Mouse (Mus musculus) left cerebral cortex, adult 2 months (tissue): ENCODE measurements around the gene Fip1l1. TPM values are rescaled to one million over a fixed set of nuclear protein-coding genes. Genes with fewer than 3 reads are reported as not detected.

Experiments used
- DNase-seq, 2 experiments: peaks; one replicate each; pipeline ENCODE4 v3.0.0; 2021 to 2022; ENCODE audit warnings: low spot score in 2 of 2, mixed read lengths in 1 of 2; ENCODE audit errors: extremely low spot score in 1 of 2
- H3K27ac ChIP-seq: fragments of 200-600 bp; 2 replicates; pipeline ENCODE4 v1.8.1; 2022
- H3K4me3 ChIP-seq: fragments of 200-600 bp; 2 replicates; pipeline ENCODE4 v1.8.1; 2022
- CTCF ChIP-seq: fragments of 200-600 bp; IDR thresholded peaks from 2 replicates; pipeline ENCODE4 v1.8.1; 2022; ENCODE audit warnings: antibody characterized with exemption, mild to moderate bottlenecking, moderate library complexity
- intact Hi-C: fragments of 180-260 bp; cut with DNase I; formaldehyde crosslinking; loops from one replicate; pipeline ENCODE4 v1.15.1; 2025
- total RNA-seq, 2 experiments: library from RNA; stranded (reverse); gene quantifications; 2 replicates each; pipeline ENCODE4 v1.2.3; 2021

Gene Fip1l1
- total RNA-seq, 2 experiments from 2014 or later, result 62.6 to 64.3 TPM

- intact Hi-C loops, result no loop called here
Measured at GRCm38 (mm10) chr5:74589133-74589532, 53.9 kb downstream of the Fip1l1 start.

GRCm38 (mm10) chr5:74591413-74591812, 56.2 kb downstream of the Fip1l1 start:
- intact Hi-C loops, result no loop called here
- TF ChIP-seq CTCF, result no peak; the same call in 1 of the 2 replicates
- no peak for DNase-seq
- H3K27ac ChIP-seq, result no peak overlapping the region
- no peak overlapping the region for H3K4me3 ChIP-seq

More at GRCm38 (mm10) chr5:74589133-74589532, 53.9 kb downstream of the Fip1l1 start:
- Histone ChIP-seq H3K4me3 (no peak overlapping the region), H3K27ac (no peak overlapping the region)
- TF ChIP-seq CTCF, result no peak
- no peak for DNase-seq

GRCm38 (mm10) chr5:74593147-74593546, 57.9 kb downstream of the Fip1l1 start:
- Histone ChIP-seq H3K4me3 (no peak overlapping the region), H3K27ac (no peak overlapping the region)
- DNase-seq, result no peak
- TF ChIP-seq CTCF, result no peak
- intact Hi-C loops, result no loop called here

- TF ChIP-seq CTCF, result no peak
- intact Hi-C loops, result no loop called here
- Histone ChIP-seq H3K27ac (no peak overlapping the region), H3K4me3 (no peak overlapping the region)
- DNase-seq, result no peak
Measured at GRCm38 (mm10) chr5:74600010-74600409, 64.8 kb downstream of the Fip1l1 start.

GRCm38 (mm10) chr5:74601171-74601570, 65.9 kb downstream of the Fip1l1 start:
- intact Hi-C loops, result no loop called here
- DNase-seq, result no peak
- H3K4me3 ChIP-seq, result no peak overlapping the region
- no peak overlapping the region for H3K27ac ChIP-seq
- TF ChIP-seq CTCF, result no peak

- Histone ChIP-seq H3K4me3 (no peak overlapping the region), H3K27ac (no peak overlapping the region)
- no peak for DNase-seq
- intact Hi-C loops, result no loop called here
- no peak for TF ChIP-seq CTCF
Measured at GRCm38 (mm10) chr5:74601965-74602364, 66.7 kb downstream of the Fip1l1 start.

GRCm38 (mm10) chr5:74602371-74602770, 67.1 kb downstream of the Fip1l1 start:
- no peak for TF ChIP-seq CTCF
- intact Hi-C loops, result no loop called here
- no peak overlapping the region for H3K4me3 ChIP-seq
- H3K27ac ChIP-seq, result no peak overlapping the region
- DNase-seq, result no peak

- TF ChIP-seq CTCF, result no peak
Measured at GRCm38 (mm10) chr5:74603306-74603705, 68.1 kb downstream of the Fip1l1 start.

GRCm38 (mm10) chr5:74606213-74606612, 71.0 kb downstream of the Fip1l1 start:
- DNase-seq, result no peak

More at GRCm38 (mm10) chr5:74603306-74603705, 68.1 kb downstream of the Fip1l1 start:
- H3K4me3 ChIP-seq, result no peak overlapping the region
- H3K27ac ChIP-seq, result no peak overlapping the region
- intact Hi-C loops, result no loop called here
- DNase-seq, result no peak

GRCm38 (mm10) chr5:74610511-74610910, 75.3 kb downstream of the Fip1l1 start:
- intact Hi-C loops, result loop anchor here (10.0 kb wide), 1 partner anchor 296 kb away; no protein-coding TSS in a partner anchor
- no peak overlapping the region for H3K27ac ChIP-seq
- no peak overlapping the region for H3K4me3 ChIP-seq
- no peak for TF ChIP-seq CTCF
- no peak for DNase-seq

More at GRCm38 (mm10) chr5:74606213-74606612, 71.0 kb downstream of the Fip1l1 start:
- Histone ChIP-seq H3K4me3 (no peak overlapping the region), H3K27ac (no peak overlapping the region)
- intact Hi-C loops, result no loop called here
- TF ChIP-seq CTCF, result no peak

GRCm38 (mm10) chr5:74612713-74613112, 77.5 kb downstream of the Fip1l1 start:
- DNase-seq, result no peak
- intact Hi-C loops, result loop anchor here (10.0 kb wide), 1 partner anchor 298 kb away; no protein-coding TSS in a partner anchor
- Histone ChIP-seq H3K27ac (no peak overlapping the region), H3K4me3 (no peak overlapping the region)
- no peak for TF ChIP-seq CTCF

- intact Hi-C loops, result loop anchor here (10.0 kb wide), 1 partner anchor 299 kb away; no protein-coding TSS in a partner anchor
- DNase-seq, result no peak
- Histone ChIP-seq H3K4me3 (no peak overlapping the region), H3K27ac (no peak overlapping the region)
- TF ChIP-seq CTCF, result no peak
Measured at GRCm38 (mm10) chr5:74613491-74614151, 78.4 kb downstream of the Fip1l1 start.
